Mouse (Mus musculus) C2C12 (cell line): Measurements from ENCODE around the gene Fam169b. TPM values are rescaled to one million over a fixed set of nuclear protein-coding genes. Genes with fewer than 3 reads are reported as not detected.

ENCODE experiments used
- H3K27me3 ChIP-seq: one replicate; pipeline ENCODE4 v1.6.1; 2011; ENCODE audit not compliant: control insufficient read depth, insufficient read depth, insufficient read length
- H3K36me3 ChIP-seq: one replicate; pipeline ENCODE4 v1.6.1; 2011; ENCODE audit not compliant: control insufficient read depth, insufficient read depth
- H3K4me3 ChIP-seq: one replicate; pipeline ENCODE4 v1.5.1; 2011; ENCODE audit warnings: mild to moderate bottlenecking, control low read depth; ENCODE audit not compliant: poor library complexity, insufficient read depth, severe bottlenecking
- H3K79me2 ChIP-seq: one replicate; pipeline ENCODE4 v1.6.1; 2011; ENCODE audit not compliant: control insufficient read depth, insufficient read depth
- H3K79me3 ChIP-seq: one replicate; pipeline ENCODE4 v1.6.1; 2011; ENCODE audit warnings: low read depth, control low read depth
- H3ac ChIP-seq: one replicate; pipeline ENCODE3; 2011; ENCODE audit warnings: low read depth; ENCODE audit not compliant: control insufficient read depth, insufficient read length
- CEBPB ChIP-seq: IDR thresholded peaks from one replicate; pipeline ENCODE4 v1.6.1; 2011; ENCODE audit warnings: low read depth, mild to moderate bottlenecking, control low read depth, moderate library complexity
- CTCF ChIP-seq: IDR thresholded peaks from one replicate; pipeline ENCODE4 v1.5.1; 2011; ENCODE audit not compliant: control insufficient read depth, insufficient read depth, insufficient read length
- FOSL1 ChIP-seq: IDR thresholded peaks from one replicate; pipeline ENCODE4 v1.8.0; 2011; ENCODE audit warnings: mild to moderate bottlenecking, low read length; ENCODE audit not compliant: poor library complexity, insufficient read depth, severe bottlenecking
- MAX ChIP-seq: IDR thresholded peaks from one replicate; pipeline ENCODE4 v1.6.1; 2011; ENCODE audit warnings: mild to moderate bottlenecking, control low read depth
- MYOD1 ChIP-seq: IDR thresholded peaks from one replicate; pipeline ENCODE4 v1.6.1; 2011; ENCODE audit warnings: low read depth; ENCODE audit not compliant: control insufficient read depth, insufficient read length
- MYOG ChIP-seq: IDR thresholded peaks from one replicate; pipeline ENCODE4 v1.6.1; 2011; ENCODE audit not compliant: control insufficient read depth, insufficient read length; ENCODE audit errors: extremely low read depth
- USF1 ChIP-seq: IDR thresholded peaks from one replicate; pipeline ENCODE4 v1.6.1; 2011; ENCODE audit warnings: low read depth, mild to moderate bottlenecking, control low read depth, moderate library complexity
- polyA plus RNA-seq: library from polyadenylated mRNA; unstranded; fragments of >200 nt; fragmentation: generic; extraction: Trizol; gene quantifications from one replicate; pipeline ENCODE4 v1.2.1, GENCODE M21; 2012; ENCODE audit warnings: missing spikeins

Fam169b gene
- polyA plus RNA-seq, 1 experiment: 0.06 TPM

DNA sequence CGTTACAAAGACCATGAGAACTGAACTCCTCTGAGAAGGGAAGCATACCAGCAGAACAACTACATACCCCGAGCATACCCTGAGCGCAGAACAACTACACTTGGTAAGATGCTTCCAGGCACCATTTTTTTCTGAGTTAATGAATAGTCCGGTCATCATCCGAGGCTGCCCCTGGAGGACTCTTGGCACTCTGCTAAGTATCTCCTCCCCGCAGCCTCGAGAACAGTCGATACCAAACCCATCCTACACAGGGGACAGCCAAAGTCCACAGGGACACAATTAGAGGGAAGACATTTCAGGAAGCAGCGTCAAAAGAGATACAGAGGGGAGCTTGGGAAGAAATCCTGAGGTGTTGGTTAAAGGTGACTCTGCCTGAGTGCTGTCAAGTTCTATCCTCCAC, 32.4 kb upstream of the Fam169b start:
- H3K4me3 ChIP-seq: no peak overlapping the region
- no peak overlapping the region for H3ac ChIP-seq
- H3K36me3 ChIP-seq: no peaks in the 10 kb centered on the region
- H3K79me2 ChIP-seq: no peaks in the 10 kb centered on the region
- no peaks in the 10 kb centered on the region for H3K27me3 ChIP-seq
- no peaks in the 10 kb centered on the region for H3K79me3 ChIP-seq
- no peak for TF ChIP-seq MYOD1
- TF ChIP-seq USF1: no peak
- no peak for TF ChIP-seq FOSL1
- no peak for TF ChIP-seq MYOG
- no peak for TF ChIP-seq MAX
- TF ChIP-seq CEBPB: no peak
- TF ChIP-seq CTCF: no peak

DNA sequence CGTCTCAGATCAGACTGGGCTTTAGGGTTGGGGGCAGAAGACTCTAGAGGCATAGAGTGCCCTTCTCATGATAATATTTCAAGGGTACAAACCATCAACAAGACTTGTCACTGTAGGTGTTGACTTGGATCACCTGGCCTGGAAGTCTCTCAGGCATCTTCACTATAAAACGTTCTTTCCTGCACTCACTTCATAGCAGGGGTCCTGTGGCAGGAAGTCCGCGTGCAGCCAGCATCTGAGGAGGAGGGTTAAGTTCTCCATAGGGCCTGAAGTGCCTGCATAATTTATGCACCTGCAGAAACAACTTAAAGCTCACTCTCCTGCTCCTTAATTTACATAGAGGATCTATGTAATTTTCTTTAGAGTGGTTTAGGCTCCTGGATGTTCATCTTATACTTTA, 28.0 kb upstream of the Fam169b start:
- Histone ChIP-seq H3K4me3 (no peak overlapping the region), H3K79me3 (no peaks in the 10 kb centered on the region), H3K27me3 (no peaks in the 10 kb centered on the region), H3K36me3 (no peaks in the 10 kb centered on the region), H3ac (no peak overlapping the region), H3K79me2 (no peaks in the 10 kb centered on the region)
- TF ChIP-seq CEBPB (no peak), USF1 (no peak), MAX (no peak), MYOG (no peak), CTCF (no peak), MYOD1 (no peak), FOSL1 (no peak)

DNA sequence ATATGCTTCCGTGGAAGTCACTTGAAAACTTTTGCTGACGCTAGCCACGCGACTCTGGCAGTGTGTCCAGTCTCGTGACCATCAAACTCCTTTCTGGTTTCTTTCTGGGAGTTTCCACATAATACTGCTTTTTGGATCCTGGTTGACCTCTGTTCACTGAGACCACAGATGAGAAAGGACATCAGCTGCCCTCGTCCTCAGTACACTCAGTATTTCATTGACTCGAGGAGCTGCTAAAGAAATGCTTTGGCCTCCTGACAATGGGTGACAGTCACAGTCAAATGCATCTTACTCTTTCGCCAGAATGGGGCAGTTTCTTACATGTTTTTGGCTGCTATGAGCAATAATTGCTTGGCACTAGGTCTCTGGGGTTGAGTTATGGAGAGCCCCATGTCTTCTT, 27.4 kb upstream of the Fam169b start:
- no peaks in the 10 kb centered on the region for H3K36me3 ChIP-seq
- TF ChIP-seq CTCF (no peak), MAX (no peak), FOSL1 (no peak), MYOG (no peak), MYOD1 (no peak), USF1 (no peak), CEBPB (no peak)
- no peak overlapping the region for H3K4me3 ChIP-seq
- no peaks in the 10 kb centered on the region for H3K79me2 ChIP-seq
- no peak overlapping the region for H3ac ChIP-seq
- no peaks in the 10 kb centered on the region for H3K79me3 ChIP-seq
- H3K27me3 ChIP-seq: no peaks in the 10 kb centered on the region

DNA sequence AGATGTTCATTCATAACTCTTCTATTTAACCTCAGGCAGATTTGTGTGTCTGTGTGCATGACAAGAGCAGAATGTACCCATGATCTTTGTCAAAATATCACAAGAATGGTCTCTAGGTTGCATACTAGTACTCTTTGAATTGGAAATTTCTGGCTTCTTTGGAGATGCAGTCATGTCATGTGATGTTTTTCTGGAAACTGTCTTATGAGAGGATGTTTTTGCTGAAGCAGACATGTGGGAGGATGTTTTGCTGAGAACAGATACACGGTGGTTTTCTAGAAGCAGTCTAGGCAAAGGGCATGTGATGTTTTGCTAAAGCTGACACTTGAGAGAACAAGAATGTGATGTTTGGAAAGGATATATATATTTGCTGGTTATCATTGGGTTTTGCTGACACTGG, 23.2 kb upstream of the Fam169b start:
- no peaks in the 10 kb centered on the region for H3K79me3 ChIP-seq
- no peaks in the 10 kb centered on the region for H3K79me2 ChIP-seq
- no peak overlapping the region for H3ac ChIP-seq
- no peak overlapping the region for H3K4me3 ChIP-seq
- H3K36me3 ChIP-seq: no peaks in the 10 kb centered on the region
- no peaks in the 10 kb centered on the region for H3K27me3 ChIP-seq
- TF ChIP-seq FOSL1 (no peak), USF1 (no peak), MYOG (no peak), MYOD1 (no peak), MAX (no peak), CTCF (no peak), CEBPB (no peak)

DNA sequence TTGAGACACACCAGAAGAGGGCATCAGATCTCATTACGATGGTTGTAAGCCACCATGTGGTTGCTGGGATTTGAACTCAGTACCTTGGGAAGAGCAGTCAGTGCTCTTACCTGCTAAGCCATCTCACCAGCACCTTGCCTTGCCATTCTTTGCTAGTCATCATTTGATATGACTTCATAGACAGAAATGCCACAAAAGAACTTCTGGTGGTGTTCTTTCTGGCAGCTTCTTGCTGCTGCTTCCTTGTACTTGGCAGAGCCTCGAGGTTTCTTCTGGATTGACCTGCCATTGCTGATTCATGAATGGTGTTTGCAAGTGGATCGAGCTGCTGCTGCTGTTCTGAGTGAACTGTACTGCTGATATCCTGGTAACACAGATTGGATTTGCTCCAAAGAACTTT, 22.7 kb upstream of the Fam169b start:
- no peaks in the 10 kb centered on the region for H3K36me3 ChIP-seq
- H3K79me2 ChIP-seq: no peaks in the 10 kb centered on the region
- no peak overlapping the region for H3K4me3 ChIP-seq
- no peak overlapping the region for H3ac ChIP-seq
- H3K79me3 ChIP-seq: no peaks in the 10 kb centered on the region
- TF ChIP-seq MYOD1 (no peak), MAX (no peak), MYOG (no peak), CEBPB (no peak), FOSL1 (no peak), USF1 (no peak), CTCF (no peak)
- no peaks in the 10 kb centered on the region for H3K27me3 ChIP-seq

DNA sequence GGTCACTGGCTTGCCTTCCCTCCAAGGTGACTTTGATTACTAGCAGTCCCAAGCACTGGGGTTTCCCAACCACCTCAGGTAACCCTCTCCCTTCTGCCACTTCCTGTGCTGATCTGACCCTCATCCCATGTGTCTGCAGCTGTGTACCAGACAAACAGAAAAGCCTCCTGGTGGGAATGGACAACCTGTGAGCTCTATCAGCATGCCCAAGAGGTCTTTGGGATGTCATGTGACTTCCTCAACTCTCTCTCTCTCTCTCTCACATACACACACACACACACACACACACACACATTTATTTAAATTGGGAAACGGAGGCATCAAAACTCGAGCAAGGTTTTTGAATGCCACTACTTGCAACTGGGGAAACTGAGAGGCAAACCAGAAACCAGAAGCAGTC, 15.9 kb upstream of the Fam169b start:
- no peaks in the 10 kb centered on the region for H3K79me3 ChIP-seq
- no peaks in the 10 kb centered on the region for H3K27me3 ChIP-seq
- H3K79me2 ChIP-seq: no peaks in the 10 kb centered on the region
- H3ac ChIP-seq: no peak overlapping the region
- TF ChIP-seq USF1 (no peak), MYOD1 (no peak), MAX (no peak), FOSL1 (no peak), MYOG (no peak), CTCF (no peak), CEBPB (no peak)
- no peaks in the 10 kb centered on the region for H3K36me3 ChIP-seq
- H3K4me3 ChIP-seq: no peak overlapping the region
